Mouse (Mus musculus): ENCODE data around the gene Tnfrsf17.

The Tnfrsf17 gene

GRCm38 (mm10) chr16:11369162-11369561 lies 55.5 kb downstream of the Tnfrsf17 start:
- Histone ChIP-seq H3K36me3 (ENCODE audit: control insufficient read depth, insufficient read depth, low read length, poor library complexity, severe bottlenecking) (no peaks in the 10 kb centered on the region), H3K27me3 (ENCODE audit: control insufficient read depth, insufficient read depth, low read length, poor library complexity, severe bottlenecking) (no peaks in the 10 kb centered on the region)
- no peak for DNase-seq (ENCODE audit: low read depth, low spot score)

DNA sequence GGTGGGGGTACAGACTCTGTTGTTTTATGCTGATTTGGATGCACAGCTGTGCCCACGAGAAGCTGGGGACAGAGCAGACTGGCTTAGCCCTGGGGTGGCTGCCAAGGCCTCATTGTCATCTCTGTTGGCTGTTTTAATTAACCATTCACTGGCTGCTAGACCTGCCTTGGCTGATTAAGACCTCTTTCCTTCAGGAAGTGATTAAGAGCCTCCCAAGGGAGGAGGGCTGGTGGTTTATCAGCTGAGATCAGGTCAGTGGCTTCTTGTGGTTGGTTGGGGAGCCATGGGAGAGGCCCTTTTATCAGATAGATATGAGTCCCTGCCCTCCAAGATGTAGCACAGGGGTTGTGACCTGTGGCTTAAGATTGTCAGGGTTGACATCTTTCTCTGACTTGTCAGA lies 56.0 kb downstream of the Tnfrsf17 start:
- H3K27me3 ChIP-seq (ENCODE audit: control insufficient read depth, insufficient read depth, low read length, poor library complexity, severe bottlenecking), result no peaks in the 10 kb centered on the region
- H3K36me3 ChIP-seq (ENCODE audit: control insufficient read depth, insufficient read depth, low read length, poor library complexity, severe bottlenecking), result no peaks in the 10 kb centered on the region
- no peak for DNase-seq (ENCODE audit: low read depth, low spot score)

Data from splenic B cell, adult 2 months (primary cell).